Mouse (Mus musculus): Measurements from ENCODE around the gene Zfp683. TPM values are rescaled to one million over a fixed set of nuclear protein-coding genes. Genes with fewer than 3 reads are reported as not detected.

Gene Zfp683
- not detected in 2 replicates for polyA plus RNA-seq (2021; fragmentation: Nextera tagmentation)
- long read RNA-seq, experiment 1, result 0 reads
- long read RNA-seq, experiment 2, result 0 reads

DNA sequence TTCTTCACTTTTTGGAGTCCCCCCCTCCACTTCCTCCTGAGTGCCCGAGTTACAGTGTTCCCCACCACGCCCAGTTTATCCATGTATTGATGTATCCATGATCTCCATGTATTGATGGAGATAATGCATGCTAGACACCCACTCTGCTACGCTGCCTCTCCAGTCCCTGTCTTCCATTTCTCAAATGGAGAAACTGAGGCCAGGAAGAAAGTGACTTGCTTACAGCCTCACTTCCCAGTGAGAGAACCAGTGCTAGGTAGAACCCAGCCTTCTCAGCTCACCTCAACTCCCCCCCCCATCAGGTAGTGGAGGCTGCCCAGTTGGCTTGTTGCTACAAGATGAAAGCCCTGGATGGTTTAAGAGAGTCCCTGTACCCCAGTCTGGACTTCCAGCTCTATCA, at the start of gene Zfp683:
Gene Zfp683, plus strand, starts transcription at position 301 of the 400 bp plus-strand sequence.

DNA sequence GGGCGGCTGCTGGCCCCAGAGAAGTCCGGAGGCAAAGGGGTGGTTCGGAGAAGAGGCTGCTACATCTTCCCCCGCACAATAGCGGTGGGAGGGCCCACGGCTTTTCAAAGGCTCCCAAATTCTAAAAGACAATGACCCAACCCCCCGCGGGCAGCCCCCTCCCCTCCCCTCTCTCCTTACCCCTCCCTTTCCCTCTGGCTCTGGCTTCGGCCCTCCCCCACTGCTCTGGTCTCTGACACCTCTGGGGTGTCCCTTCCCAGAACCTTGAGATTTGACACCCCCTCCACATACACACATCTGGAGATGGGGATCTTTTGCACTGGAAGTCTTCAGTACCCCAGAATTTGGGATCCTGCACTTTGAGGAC, 34.9 kb upstream of the Zfp683 start, which contains the start of gene Lin28a:
Gene Lin28a, minus strand, starts transcription at position 63 of the 367 bp plus-strand sequence.

DNA sequence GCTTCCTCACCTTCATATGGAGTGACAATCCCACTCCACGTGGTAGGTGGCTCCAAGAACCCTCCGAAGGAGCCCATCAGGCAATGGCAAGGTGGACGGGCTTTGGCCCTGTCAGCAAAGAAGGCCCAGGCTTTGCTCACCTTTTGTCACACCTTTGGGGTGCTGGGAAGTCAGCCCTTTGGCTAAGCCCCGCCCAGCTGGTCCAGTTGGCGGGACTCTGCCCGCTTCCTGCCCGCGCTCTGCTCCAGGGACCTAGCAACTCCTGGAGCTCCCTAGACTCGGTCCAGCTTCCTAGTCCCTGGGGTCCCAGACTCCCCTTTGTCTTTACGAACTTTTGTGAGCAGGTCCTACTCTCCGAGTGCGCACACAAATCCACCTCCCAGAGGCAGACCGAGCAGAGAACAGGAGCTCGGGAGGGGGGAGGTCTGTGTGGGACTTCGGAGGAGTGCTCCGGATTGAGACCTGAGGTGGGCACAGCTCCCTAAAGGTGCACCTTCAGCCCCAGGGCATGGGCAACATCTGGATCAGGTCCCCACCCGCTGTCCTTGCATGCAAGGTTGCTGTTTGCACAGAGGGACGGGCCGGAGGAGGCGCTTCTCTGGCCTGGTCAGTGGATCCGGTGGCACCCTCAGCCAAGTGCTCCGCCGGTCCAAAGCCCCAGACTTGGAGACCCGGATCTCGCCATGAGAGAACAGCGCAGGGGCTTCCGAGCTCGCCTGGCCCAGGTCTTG, 6.7 kb downstream of the Zfp683 start, which contains the start of gene Crybg2:
Gene Crybg2, plus strand, starts transcription at position 681 of the 731 bp plus-strand sequence.

DNA sequence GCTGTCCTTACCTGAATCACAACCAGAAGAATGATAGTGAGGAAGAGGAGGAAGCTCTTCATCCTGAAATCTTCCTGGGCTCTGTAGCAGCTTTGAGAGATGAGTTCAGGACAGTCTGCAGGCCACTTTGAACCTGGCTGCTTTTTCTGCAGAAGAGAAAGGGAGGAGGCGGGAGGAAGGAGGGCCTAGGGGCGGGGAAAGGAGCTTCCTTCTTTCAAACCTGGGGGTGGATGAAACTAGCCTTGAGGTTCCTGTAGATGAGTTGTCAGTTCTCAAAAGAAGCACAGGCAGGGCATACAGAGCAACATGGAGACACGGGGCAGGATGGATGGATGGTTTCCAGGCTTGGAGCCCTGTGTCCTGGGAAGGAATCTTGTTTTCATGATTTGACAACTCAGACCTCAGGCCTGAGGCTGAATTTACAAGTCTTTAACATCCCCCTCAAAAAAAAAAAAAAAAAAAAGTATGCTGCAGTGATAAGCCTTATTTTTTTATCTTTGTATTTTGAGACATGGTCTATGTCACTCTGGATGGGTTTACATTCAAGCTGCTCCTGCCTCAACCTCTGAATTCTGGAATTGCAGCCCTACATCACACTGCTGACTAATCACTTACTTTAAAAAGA, 41.4 kb downstream of the Zfp683 start, which contains the start of gene Cd52:
Gene Cd52, minus strand, starts transcription at position 160 of the 625 bp plus-strand sequence.

DNA sequence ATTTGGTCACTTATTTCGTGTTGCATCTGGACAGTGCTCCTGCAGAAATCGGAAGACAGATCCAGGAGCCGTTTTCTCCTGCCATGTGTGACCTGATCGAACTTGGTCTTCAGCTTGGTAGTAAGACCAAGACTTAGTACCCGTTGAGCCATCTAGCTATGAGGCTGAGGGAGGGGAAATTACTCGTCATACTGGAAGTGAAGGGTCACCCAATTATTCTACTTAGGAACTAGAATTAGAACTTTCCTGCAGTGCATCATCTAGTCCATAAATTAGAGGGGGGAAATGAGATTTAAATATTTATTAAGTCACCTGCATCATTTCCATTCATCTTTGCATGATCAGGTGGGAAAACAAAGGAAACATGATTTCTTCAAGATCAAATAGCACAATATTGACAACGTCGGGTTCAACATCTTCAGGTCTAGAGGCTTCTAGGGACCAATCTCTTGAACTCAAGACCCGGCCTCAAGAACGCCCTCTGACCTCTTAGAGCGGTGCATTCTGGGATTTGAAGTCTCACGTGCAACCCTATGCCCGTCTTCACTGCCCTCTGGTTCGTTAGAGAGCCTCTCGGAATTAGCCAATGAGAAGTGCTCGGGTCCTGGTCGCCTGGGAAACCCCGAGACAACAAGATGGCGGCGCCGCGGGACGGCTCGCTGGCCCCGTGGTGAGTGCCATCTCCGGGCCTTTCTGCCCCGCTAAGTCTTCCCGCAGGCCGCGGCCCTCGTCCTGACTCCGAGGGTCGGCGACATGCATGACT, 48.5 kb downstream of the Zfp683 start, which contains the start of gene Ubxn11:
Gene Ubxn11, plus strand, starts transcription at position 592 of the 763 bp plus-strand sequence.

Other genes with a start within 250 kb of the Zfp683 start
- gene Rps6ka1, start 166.0 kb upstream of the Zfp683 start, polyA plus RNA-seq (2021; fragmentation: Nextera tagmentation), result 4.7 and 9.6 TPM in 2 replicates
- 230 and 238 TPM in 2 replicates for gene Hmgn2, start 85.2 kb upstream of the Zfp683 start, polyA plus RNA-seq (2021; fragmentation: Nextera tagmentation)
- 39.7 and 42.1 TPM in 2 replicates for gene Dhdds, start 52.9 kb upstream of the Zfp683 start, polyA plus RNA-seq (2021; fragmentation: Nextera tagmentation)
- gene Lin28a, start 35.0 kb upstream of the Zfp683 start, polyA plus RNA-seq (2021; fragmentation: Nextera tagmentation), result not detected in 2 replicates
- gene Crybg2, start 7.0 kb downstream of the Zfp683 start, polyA plus RNA-seq (2021; fragmentation: Nextera tagmentation), result 4.6 and 8.1 TPM in 2 replicates
- 17.1 and 21.5 TPM in 2 replicates for gene Cd52, start 41.2 kb downstream of the Zfp683 start, polyA plus RNA-seq (2021; fragmentation: Nextera tagmentation)
- 11.6 and 12.2 TPM in 2 replicates for gene Ubxn11, start 48.7 kb downstream of the Zfp683 start, polyA plus RNA-seq (2021; fragmentation: Nextera tagmentation)
- 657 and 660 TPM in 2 replicates for gene Sh3bgrl3, start 75.0 kb downstream of the Zfp683 start, polyA plus RNA-seq (2021; fragmentation: Nextera tagmentation)
- gene Cep85, start 133.3 kb downstream of the Zfp683 start, polyA plus RNA-seq (2021; fragmentation: Nextera tagmentation), result 12.4 and 12.5 TPM in 2 replicates
- not detected in 2 replicates for gene Gm7534, start 149.2 kb downstream of the Zfp683 start, polyA plus RNA-seq (2021; fragmentation: Nextera tagmentation)
- gene Catsper4, start 173.5 kb downstream of the Zfp683 start, polyA plus RNA-seq (2021; fragmentation: Nextera tagmentation), result not detected in 2 replicates
- 0.21 TPM in 1 of 2 replicates, not detected in the other for gene Cnksr1, start 184.6 kb downstream of the Zfp683 start, polyA plus RNA-seq (2021; fragmentation: Nextera tagmentation)
- gene E130218I03Rik, start 189.8 kb downstream of the Zfp683 start, polyA plus RNA-seq (2021; fragmentation: Nextera tagmentation), result 0.45 and 0.63 TPM in 2 replicates
- gene Zfp593, start 191.8 kb downstream of the Zfp683 start, polyA plus RNA-seq (2021; fragmentation: Nextera tagmentation), result 16.6 and 17.3 TPM in 2 replicates
- gene Gm30191, start 193.1 kb downstream of the Zfp683 start, polyA plus RNA-seq (2021; fragmentation: Nextera tagmentation), result not detected in 2 replicates
- gene Grrp1, start 200.3 kb downstream of the Zfp683 start, polyA plus RNA-seq (2021; fragmentation: Nextera tagmentation), result 5.0 and 6.2 TPM in 2 replicates
- 8.8 and 12.5 TPM in 2 replicates for gene Pdik1l, start 234.1 kb downstream of the Zfp683 start, polyA plus RNA-seq (2021; fragmentation: Nextera tagmentation)